Mouse (Mus musculus): ENCODE results near the gene Pbx1.

- TF ChIP-seq CTCF (conservative IDR thresholded peaks at IDR 0.05; ENCODE audit: low read length) (no peak), NANOG (IDR thresholded peaks at IDR 0.05; ENCODE audit: borderline replicate concordance, low read length) (no peak), POU5F1 (IDR thresholded peaks at IDR 0.05; ENCODE audit: borderline replicate concordance, low read length) (no peak)
These were observed 41.3 kb downstream of the Pbx1 start for GRCm38 (mm10) chr1:168390748-168391147.
